Mouse (Mus musculus) kidney, embryonic 16.5 days (tissue): ENCODE measurements around the gene Stab1. TPM values are rescaled to one million over a fixed set of nuclear protein-coding genes. Genes with fewer than 3 reads are reported as not detected.
A peak's percentile ranks its signal among the peaks of the same experiment; 100 is the strongest.

Experiments
- ATAC-seq: fragments of 200-750 bp; cut with Nextera tagmentation; 2 replicates; pipeline ENCODE4 v1.8.0; 2017; ENCODE audit warnings: moderate TSS enrichment; ENCODE audit not compliant: low FRiP score, low TSS enrichment
- H3K27ac ChIP-seq: fragments of 300-500 bp; sonication (generic); 2 replicates; pipeline ENCODE4 v1.5.1; 2014; ENCODE audit warnings: low read length
- H3K27me3 ChIP-seq: fragments of 300-500 bp; sonication (generic); 2 replicates; pipeline ENCODE4 v1.6.1; 2014; ENCODE audit warnings: low read length, control low read depth, mixed read lengths; ENCODE audit not compliant: insufficient read depth
- H3K36me3 ChIP-seq: fragments of 300-500 bp; sonication (generic); 2 replicates; pipeline ENCODE4 v1.6.1; 2014; ENCODE audit warnings: low read length, control low read depth, mixed read lengths; ENCODE audit not compliant: insufficient read depth
- H3K4me1 ChIP-seq: fragments of 300-500 bp; sonication (generic); 2 replicates; pipeline ENCODE4 v1.6.1; 2014; ENCODE audit warnings: low read length, control low read depth, mixed read lengths; ENCODE audit not compliant: insufficient read depth
- H3K4me2 ChIP-seq: fragments of 300-500 bp; sonication (generic); replicated peaks from 2 replicates; pipeline ENCODE4 v1.6.1; 2014; ENCODE audit warnings: low read depth, low read length
- H3K4me3 ChIP-seq: fragments of 300-500 bp; sonication (generic); 2 replicates; pipeline ENCODE4 v1.5.1; 2014; ENCODE audit warnings: mild to moderate bottlenecking, low read length
- H3K9ac ChIP-seq: fragments of 300-500 bp; sonication (generic); replicated peaks from 2 replicates; pipeline ENCODE4 v1.6.1; 2014; ENCODE audit warnings: low read length
- H3K9me3 ChIP-seq: fragments of 300-500 bp; sonication (generic); 2 replicates; pipeline ENCODE4 v1.6.1; 2016; ENCODE audit warnings: low read length, control low read depth
- WGBS: fragments of 180-500 bp; shearing (Covaris S2); extraction: QIAGEN DNeasy Blood & Tissue Kit; methylation state at CpG from one replicate; pipeline ENCODE4 v1.1.7; 2014; 5-methylcytosine and 5-hydroxymethylcytosine counted together
- polyA plus RNA-seq: library from polyadenylated mRNA; unstranded; fragments of >200 nt; fragmentation: Nextera tagmentation; extraction: Ambion mirVana; gene quantifications from 2 replicates; pipeline ENCODE4 v1.2.1, GENCODE M21; 2015

The Stab1 gene
- polyA plus RNA-seq, 1 experiment from 2014 or later, result 35.2 TPM

- peak overlapping the region; percentile 95 for H3K27ac ChIP-seq
- peak overlapping the region; percentile 91 for H3K4me2 ChIP-seq
- 0 out of 2 replicates have a peak overlapping the region, but pooled peaks have one; percentile 94 for H3K9ac ChIP-seq
- H3K36me3 ChIP-seq, result 0 out of 2 replicates have a peak, but pooled peaks cover under 1% of the 10 kb centered on the region
- no peak for ATAC-seq
- peak overlapping the region; percentile 88 for H3K4me3 ChIP-seq
- H3K4me1 ChIP-seq, result peaks cover 71% of the 10 kb centered on the region
- no peaks in the 10 kb centered on the region for H3K27me3 ChIP-seq
- H3K9me3 ChIP-seq, result no peaks in the 10 kb centered on the region
- WGBS, result 66% methylated on average over 15 of the region's 15 CpGs
These were observed 38.9 kb downstream of the Stab1 start for GRCm38 (mm10) chr14:31129326-31130235.

DNA sequence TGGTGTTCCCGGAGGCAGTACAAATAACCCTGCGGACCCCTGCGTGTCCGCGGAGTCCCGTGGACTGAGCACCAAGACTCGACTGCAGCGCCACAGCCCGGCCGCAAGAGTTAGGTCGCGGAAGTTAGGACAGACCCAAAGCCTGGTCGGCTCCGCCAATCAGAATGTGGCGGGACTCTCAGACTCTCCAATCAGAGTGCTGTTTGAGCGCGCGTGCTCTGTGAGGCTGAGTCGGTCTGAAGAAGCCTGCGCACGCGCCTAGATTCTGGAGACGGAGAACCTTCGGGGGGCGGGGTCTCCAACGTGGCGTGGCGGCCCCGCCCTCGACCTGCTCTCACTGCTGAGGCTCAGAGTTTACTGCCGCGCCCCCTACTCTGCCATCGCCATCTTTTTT is 39.6 kb downstream of the Stab1 start, which contains the start of gene Smim4:
Smim4 (minus strand) TSS at position 131 of the 394 bp plus-strand sequence.
- peak; percentile 95 for ATAC-seq
- Histone ChIP-seq H3K27me3 (no peaks in the 10 kb centered on the region), H3K4me1 (peaks cover 68% of the 10 kb centered on the region), H3K36me3 (no peaks in the 10 kb centered on the region), H3K4me3 (peak within 1 kb of the TSS; percentile 88), H3K9ac (peak within 1 kb of the TSS; percentile 94), H3K27ac (peak within 1 kb of the TSS; percentile 95), H3K9me3 (no peaks in the 10 kb centered on the region), H3K4me2 (peak within 1 kb of the TSS; percentile 91)
- under 1% methylated on average over 33 of the region's 33 CpGs for WGBS

GRCm38 (mm10) chr14:31128101-31128825 is 40.2 kb downstream of the Stab1 start:
- H3K4me3 ChIP-seq, result peak overlapping the region; percentile 88
- peak overlapping the region; percentile 94 for H3K27ac ChIP-seq
- no peaks in the 10 kb centered on the region for H3K27me3 ChIP-seq
- peaks cover 62% of the 10 kb centered on the region for H3K4me1 ChIP-seq
- H3K36me3 ChIP-seq, result no peaks in the 10 kb centered on the region
- H3K9me3 ChIP-seq, result no peaks in the 10 kb centered on the region
- ATAC-seq, result no peak
- H3K9ac ChIP-seq, result peak overlapping the region; percentile 94
- H3K4me2 ChIP-seq, result peak overlapping the region; percentile 91
- WGBS, result under 1% methylated on average over 23 of the region's 23 CpGs

DNA sequence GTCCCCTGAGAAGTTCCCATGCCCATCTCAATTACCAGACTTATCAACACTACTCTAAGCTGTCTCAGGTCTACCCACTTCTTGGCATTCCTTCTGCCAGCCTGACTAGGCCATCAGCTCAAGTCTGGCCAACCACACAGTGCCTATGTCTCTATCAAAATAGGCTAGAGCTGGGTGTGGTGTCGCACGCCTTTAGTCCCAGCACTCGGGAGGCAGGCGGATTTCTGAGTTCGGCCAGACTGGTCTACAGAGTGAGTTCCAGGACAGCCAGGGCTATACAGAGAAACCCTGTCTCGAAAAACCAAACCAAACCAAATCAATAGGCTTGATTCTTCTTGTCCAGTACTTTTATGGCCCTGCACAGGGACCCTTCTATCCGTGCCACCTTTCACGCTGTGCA is 41.6 kb downstream of the Stab1 start:
- no peak for ATAC-seq
- 93% methylated on average over 8 of the region's 8 CpGs for WGBS
- no peak overlapping the region; the same call in 1 of the 2 replicates for H3K27ac ChIP-seq

DNA sequence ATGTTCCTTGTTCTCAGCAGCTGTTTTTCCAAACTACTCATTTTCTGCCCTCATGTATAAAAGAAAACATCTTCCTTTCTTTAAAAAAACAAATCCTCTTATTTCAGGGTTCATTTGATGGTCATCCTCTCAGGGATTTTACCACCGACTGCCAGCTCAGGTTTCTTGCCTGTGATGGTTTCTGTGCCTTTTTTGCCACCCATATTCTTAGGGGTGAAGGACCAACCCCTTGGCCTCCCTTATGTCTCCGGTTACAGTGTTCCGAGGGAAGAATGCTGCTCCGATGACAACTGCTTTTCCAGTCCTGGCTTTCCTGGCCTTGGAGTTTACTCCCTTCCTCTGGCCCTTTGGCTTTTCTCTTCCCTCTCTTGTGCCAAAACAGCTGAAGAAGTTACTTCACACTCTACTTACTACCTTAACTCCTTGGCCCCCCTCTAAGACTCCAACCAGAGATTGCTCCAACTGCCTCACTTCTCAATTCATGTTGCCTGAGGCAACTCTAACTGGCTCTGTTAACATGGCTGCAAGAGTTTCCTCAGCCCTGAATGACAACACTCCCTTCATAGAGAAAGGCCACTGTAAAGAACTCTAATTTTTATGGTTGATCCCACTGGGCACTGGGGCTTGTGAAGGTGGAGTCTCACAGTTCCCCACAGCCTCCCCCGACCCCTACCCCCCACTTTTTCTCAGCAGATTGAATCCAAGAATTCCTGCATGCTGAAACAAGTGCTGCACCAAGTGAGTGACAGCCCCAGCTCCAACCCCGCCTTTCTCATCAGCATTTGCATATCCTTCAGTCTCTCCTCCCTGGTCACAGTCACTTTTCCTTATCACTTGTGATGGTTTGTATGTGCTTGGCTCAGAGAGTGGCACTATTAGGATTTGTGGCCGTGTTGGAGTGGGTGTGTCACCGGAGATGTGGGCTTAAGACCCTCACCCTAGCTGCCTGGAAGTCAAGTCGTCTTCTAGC is 43.0 kb downstream of the Stab1 start:
- H3K36me3 ChIP-seq, result peaks cover 10% of the 10 kb centered on the region; the same call in 1 of the 2 replicates
- no peak for ATAC-seq
- peak overlapping the region; percentile 90 for H3K27ac ChIP-seq
- peaks cover 45% of the 10 kb centered on the region for H3K4me1 ChIP-seq
- no peaks in the 10 kb centered on the region for H3K9me3 ChIP-seq
- H3K4me3 ChIP-seq, result no peak overlapping the region
- no peaks in the 10 kb centered on the region for H3K27me3 ChIP-seq
- peak overlapping the region; percentile 30; the same call in 1 of the 2 replicates for H3K4me2 ChIP-seq
- H3K9ac ChIP-seq, result peak overlapping the region; percentile 43
- 29% methylated on average over 9 of the region's 9 CpGs for WGBS

More for the DNA sequence above, 41.6 kb downstream of the Stab1 start:
- Histone ChIP-seq H3K9ac (no peak overlapping the region), H3K4me3 (no peak overlapping the region), H3K4me1 (peaks cover 48% of the 10 kb centered on the region), H3K9me3 (no peaks in the 10 kb centered on the region), H3K4me2 (peak overlapping the region; percentile 30), H3K36me3 (peaks cover 6% of the 10 kb centered on the region; the same call in 1 of the 2 replicates), H3K27me3 (no peaks in the 10 kb centered on the region)

DNA sequence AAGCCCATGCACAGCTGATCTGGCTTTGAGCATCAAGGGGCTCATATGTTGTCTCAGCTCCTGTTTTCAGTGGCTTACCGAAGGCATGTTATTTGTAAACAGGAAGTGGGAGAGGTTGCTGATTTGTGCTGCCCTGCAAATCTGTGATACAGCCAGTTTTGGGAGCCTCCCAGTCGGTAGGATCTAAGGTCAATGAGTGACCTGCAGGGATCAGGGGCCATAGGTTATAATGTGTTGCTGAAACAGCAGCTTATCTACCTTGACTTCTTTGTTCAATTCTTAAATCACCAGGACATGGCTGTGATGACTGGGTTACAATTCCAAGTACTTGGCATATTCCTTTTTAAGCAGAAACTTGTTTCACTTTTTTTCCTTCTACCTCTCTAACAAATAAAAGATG is 52.9 kb downstream of the Stab1 start:
- Histone ChIP-seq H3K27ac (no peak overlapping the region), H3K9me3 (no peaks in the 10 kb centered on the region), H3K4me3 (no peak overlapping the region), H3K27me3 (no peaks in the 10 kb centered on the region), H3K4me2 (no peak overlapping the region), H3K9ac (no peak overlapping the region), H3K4me1 (0 out of 2 replicates have a peak, but pooled peaks cover 2% of the 10 kb centered on the region), H3K36me3 (peaks cover 56% of the 10 kb centered on the region)
- no peak for ATAC-seq
- WGBS, result 51% methylated on average over 2 of the region's 2 CpGs

DNA sequence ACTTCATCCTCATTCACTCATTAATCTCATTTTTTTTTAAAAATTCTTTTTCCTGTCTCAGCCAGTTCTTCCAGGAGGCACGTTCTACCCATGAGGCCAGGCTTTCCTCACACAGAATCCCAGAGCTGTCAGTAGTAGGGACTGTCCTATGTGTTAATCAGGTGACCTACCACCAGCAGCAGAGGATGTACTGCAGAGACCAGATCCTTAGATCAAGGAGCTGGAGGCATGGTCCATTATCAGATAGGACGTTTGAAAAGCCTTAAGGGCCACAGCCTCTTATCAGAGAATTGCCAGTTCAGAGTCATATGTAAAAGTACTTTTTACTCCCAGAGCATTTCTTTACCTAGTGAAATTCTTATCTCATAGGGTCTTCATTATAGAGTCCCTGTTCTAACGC is 54.4 kb downstream of the Stab1 start:
- H3K27me3 ChIP-seq, result no peaks in the 10 kb centered on the region
- no peak overlapping the region for H3K27ac ChIP-seq
- no peak overlapping the region for H3K9ac ChIP-seq
- no peaks in the 10 kb centered on the region for H3K9me3 ChIP-seq
- no peak for ATAC-seq
- H3K4me3 ChIP-seq, result no peak overlapping the region
- WGBS, result 71% methylated on average over 3 of the region's 3 CpGs
- no peak overlapping the region for H3K4me2 ChIP-seq
- H3K36me3 ChIP-seq, result peaks cover 63% of the 10 kb centered on the region
- H3K4me1 ChIP-seq, result 0 out of 2 replicates have a peak, but pooled peaks cover 2% of the 10 kb centered on the region

- H3K4me3 ChIP-seq, result no peak overlapping the region
- WGBS, result 77% methylated on average over 5 of the region's 5 CpGs
- ATAC-seq, result no peak
- H3K27ac ChIP-seq, result no peak overlapping the region
- H3K9me3 ChIP-seq, result no peaks in the 10 kb centered on the region
- no peak overlapping the region for H3K4me2 ChIP-seq
- peaks cover 58% of the 10 kb centered on the region for H3K36me3 ChIP-seq
- H3K4me1 ChIP-seq, result 0 out of 2 replicates have a peak, but pooled peaks cover 2% of the 10 kb centered on the region
- no peak overlapping the region for H3K9ac ChIP-seq
- no peaks in the 10 kb centered on the region for H3K27me3 ChIP-seq
These were observed 56.3 kb downstream of the Stab1 start for GRCm38 (mm10) chr14:31112187-31112586.

GRCm38 (mm10) chr14:31110613-31111012 is 57.8 kb downstream of the Stab1 start:
- no peak for ATAC-seq
- peaks cover 58% of the 10 kb centered on the region for H3K36me3 ChIP-seq
- H3K4me2 ChIP-seq, result no peak overlapping the region
- H3K4me1 ChIP-seq, result 0 out of 2 replicates have a peak, but pooled peaks cover 2% of the 10 kb centered on the region
- H3K9me3 ChIP-seq, result no peaks in the 10 kb centered on the region
- no peak overlapping the region for H3K4me3 ChIP-seq
- WGBS, result 81% methylated on average over 3 of the region's 3 CpGs
- H3K27ac ChIP-seq, result no peak overlapping the region
- no peaks in the 10 kb centered on the region for H3K27me3 ChIP-seq
- no peak overlapping the region for H3K9ac ChIP-seq
